Mouse (Mus musculus): Measurements from ENCODE around the gene Pmepa1. TPM values are rescaled to one million over a fixed set of nuclear protein-coding genes. Genes with fewer than 3 reads are reported as not detected.

The Pmepa1 gene
- total and polyA plus RNA-seq, 3 experiments = not detected

- Histone ChIP-seq H3K36me3 (ENCODE audit: control insufficient read depth in 1 of 2, insufficient read depth in 2 of 2, low read length in 2 of 2) (no peaks in the 10 kb centered on the region), H3K4me1 (ENCODE audit: control insufficient read depth in 1 of 2, insufficient read depth in 2 of 2, low read length in 2 of 2) (no peaks in the 10 kb centered on the region), H3K79me2 (ENCODE audit: control insufficient read depth, insufficient read depth, low read length, poor library complexity) (no peaks in the 10 kb centered on the region), H3K4me3 (ENCODE audit: control insufficient read depth in 1 of 2, insufficient read depth in 1 of 2, low read depth in 2 of 2, low read length in 2 of 2) (no peak overlapping the region), H3K9ac (ENCODE audit: control insufficient read depth, low read depth, low read length, poor library complexity, severe bottlenecking) (no peak overlapping the region), H3K27ac (ENCODE audit: control insufficient read depth, low read depth, low read length) (no peak overlapping the region), H3K27me3 (ENCODE audit: control insufficient read depth in 1 of 2, insufficient read depth in 2 of 2, low read length in 2 of 2) (no peaks in the 10 kb centered on the region), H3K9me3 (replicated peaks; ENCODE audit: insufficient read depth, low read length) (no peaks in the 10 kb centered on the region)
- no peak for DNase-seq (ENCODE audit: low read depth, low spot score)
- no peak for TF ChIP-seq TCF12 (IDR thresholded peaks at IDR 0.05; ENCODE audit: low read depth, low read length)
Measured at GRCm38 (mm10) chr2:173305011-173305410, 28.7 kb upstream of the Pmepa1 start.

GRCm38 (mm10) chr2:173300663-173301630, 24.6 kb upstream of the Pmepa1 start:
- TF ChIP-seq MYB (IDR thresholded peaks at IDR 0.05; ENCODE audit: low read depth, low read length) (no peak), HCFC1 (IDR thresholded peaks at IDR 0.05; ENCODE audit: low read depth, low read length) (no peak), POLR2AphosphoS5 (IDR thresholded peaks at IDR 0.05; ENCODE audit: borderline replicate concordance, low read depth, low read length) (no peak), POLR2A (IDR thresholded peaks at IDR 0.05; ENCODE audit: control insufficient read depth in 1 of 2, insufficient read depth in 1 of 2, low read depth in 1 of 2, low read length in 2 of 2, poor library complexity in 1 of 2) (no peak), BHLHE40 (IDR thresholded peaks at IDR 0.05; ENCODE audit: borderline replicate concordance, low read depth, low read length) (no peak), POLR2AphosphoS2 (IDR thresholded peaks at IDR 0.05; ENCODE audit: low read length) (no peak), GATA1 (IDR thresholded peaks at IDR 0.05; ENCODE audit: low read depth, low read length) (no peak), NRF1 (IDR thresholded peaks at IDR 0.05; ENCODE audit: insufficient read depth, low read depth, low read length, poor library complexity, severe bottlenecking) (no peak), USF1 (IDR thresholded peaks at IDR 0.05; ENCODE audit: low read depth, low read length) (no peak)
- Histone ChIP-seq H3K9ac (ENCODE audit: control insufficient read depth, low read depth, low read length, poor library complexity, severe bottlenecking) (no peak overlapping the region), H3K4me1 (ENCODE audit: control insufficient read depth in 1 of 2, insufficient read depth in 2 of 2, low read length in 2 of 2) (no peaks in the 10 kb centered on the region), H3K36me3 (ENCODE audit: control insufficient read depth in 1 of 2, insufficient read depth in 2 of 2, low read length in 2 of 2) (no peaks in the 10 kb centered on the region), H3K4me3 (ENCODE audit: control insufficient read depth in 1 of 2, insufficient read depth in 1 of 2, low read depth in 2 of 2, low read length in 2 of 2) (no peak overlapping the region), H3K27me3 (ENCODE audit: control insufficient read depth in 1 of 2, insufficient read depth in 2 of 2, low read length in 2 of 2) (no peaks in the 10 kb centered on the region), H3K79me2 (ENCODE audit: control insufficient read depth, insufficient read depth, low read length, poor library complexity) (no peaks in the 10 kb centered on the region), H3K9me3 (replicated peaks; ENCODE audit: insufficient read depth, low read length) (no peaks in the 10 kb centered on the region), H3K27ac (ENCODE audit: control insufficient read depth, low read depth, low read length) (no peak overlapping the region)
- DNase-seq (ENCODE audit: low read depth, low spot score) = no peak

- H3K4me1 ChIP-seq (ENCODE audit: control insufficient read depth in 1 of 2, insufficient read depth in 2 of 2, low read length in 2 of 2) = no peaks in the 10 kb centered on the region
Measured at GRCm38 (mm10) chr2:173296408-173296807, 20.1 kb upstream of the Pmepa1 start.

More at GRCm38 (mm10) chr2:173296408-173296807, 20.1 kb upstream of the Pmepa1 start:
- no peaks in the 10 kb centered on the region for H3K27me3 ChIP-seq (ENCODE audit: control insufficient read depth in 1 of 2, insufficient read depth in 2 of 2, low read length in 2 of 2)
- no peak for TF ChIP-seq BHLHE40 (IDR thresholded peaks at IDR 0.05; ENCODE audit: borderline replicate concordance, low read depth, low read length)
- TF ChIP-seq ZKSCAN1 (IDR thresholded peaks at IDR 0.05; ENCODE audit: low read depth, low read length) = no peak
- no peak for TF ChIP-seq SIN3A (IDR thresholded peaks at IDR 0.05; ENCODE audit: low read length)
- no peak for TF ChIP-seq USF2 (IDR thresholded peaks at IDR 0.05; ENCODE audit: borderline replicate concordance in 1 of 2, insufficient read depth in 1 of 2, low read depth in 1 of 2, low read length in 2 of 2)
- TF ChIP-seq TBP (IDR thresholded peaks at IDR 0.05; ENCODE audit: low read depth, low read length) = no peak
- no peak for TF ChIP-seq ZC3H11A (IDR thresholded peaks at IDR 0.05; ENCODE audit: low read depth, low read length)
- no peak for TF ChIP-seq TAL1 (IDR thresholded peaks at IDR 0.05; ENCODE audit: low read length)
- TF ChIP-seq NELFE (IDR thresholded peaks at IDR 0.05; ENCODE audit: low read depth, low read length) = no peak
- no peak for TF ChIP-seq GATA1 (IDR thresholded peaks at IDR 0.05; ENCODE audit: low read depth, low read length)
- no peak for TF ChIP-seq USF1 (IDR thresholded peaks at IDR 0.05; ENCODE audit: low read depth, low read length)
- TF ChIP-seq GABPA (IDR thresholded peaks at IDR 0.05; ENCODE audit: low read depth, low read length) = no peak
- no peak for TF ChIP-seq TCF12 (IDR thresholded peaks at IDR 0.05; ENCODE audit: low read depth, low read length)
- no peak for TF ChIP-seq E2F4 (IDR thresholded peaks at IDR 0.05; ENCODE audit: borderline replicate concordance, low read depth, low read length)
- no peak for TF ChIP-seq JUND (IDR thresholded peaks at IDR 0.05; ENCODE audit: low read depth, low read length)
- H3K36me3 ChIP-seq (ENCODE audit: control insufficient read depth in 1 of 2, insufficient read depth in 2 of 2, low read length in 2 of 2) = no peaks in the 10 kb centered on the region
- no peak overlapping the region for H3K9ac ChIP-seq (ENCODE audit: control insufficient read depth, low read depth, low read length, poor library complexity, severe bottlenecking)
- H3K4me3 ChIP-seq (ENCODE audit: control insufficient read depth in 1 of 2, insufficient read depth in 1 of 2, low read depth in 2 of 2, low read length in 2 of 2) = no peak overlapping the region
- H3K79me2 ChIP-seq (ENCODE audit: control insufficient read depth, insufficient read depth, low read length, poor library complexity) = no peaks in the 10 kb centered on the region
- H3K27ac ChIP-seq (ENCODE audit: control insufficient read depth, low read depth, low read length) = no peak overlapping the region
- DNase-seq (ENCODE audit: low read depth, low spot score) = no peak
- H3K9me3 ChIP-seq (replicated peaks; ENCODE audit: insufficient read depth, low read length) = no peaks in the 10 kb centered on the region

Measured in MEL (cell line).